Mouse (Mus musculus) embryo, embryonic 10.5 days (tissue): ENCODE results near the gene Sgcd.

Experiments
- DNase-seq: peaks from one replicate; pipeline ENCODE4 v3.0.0-alpha.2; 2015; ENCODE audit warnings: low spot score

The Sgcd gene

GRCm38 (mm10) chr11:47276586-47276985 is 712.2 kb downstream of the Sgcd start:
- DNase-seq, result no peak

- DNase-seq, result no peak
Observed at GRCm38 (mm10) chr11:47268556-47268955, 720.2 kb downstream of the Sgcd start.

GRCm38 (mm10) chr11:47264267-47264984 is 724.3 kb downstream of the Sgcd start:
- DNase-seq, result no peak

GRCm38 (mm10) chr11:47250301-47250700 is 738.5 kb downstream of the Sgcd start:
- DNase-seq, result peak; percentile 27

- DNase-seq, result no peak
Observed at GRCm38 (mm10) chr11:47248345-47248893, 740.4 kb downstream of the Sgcd start.

DNA sequence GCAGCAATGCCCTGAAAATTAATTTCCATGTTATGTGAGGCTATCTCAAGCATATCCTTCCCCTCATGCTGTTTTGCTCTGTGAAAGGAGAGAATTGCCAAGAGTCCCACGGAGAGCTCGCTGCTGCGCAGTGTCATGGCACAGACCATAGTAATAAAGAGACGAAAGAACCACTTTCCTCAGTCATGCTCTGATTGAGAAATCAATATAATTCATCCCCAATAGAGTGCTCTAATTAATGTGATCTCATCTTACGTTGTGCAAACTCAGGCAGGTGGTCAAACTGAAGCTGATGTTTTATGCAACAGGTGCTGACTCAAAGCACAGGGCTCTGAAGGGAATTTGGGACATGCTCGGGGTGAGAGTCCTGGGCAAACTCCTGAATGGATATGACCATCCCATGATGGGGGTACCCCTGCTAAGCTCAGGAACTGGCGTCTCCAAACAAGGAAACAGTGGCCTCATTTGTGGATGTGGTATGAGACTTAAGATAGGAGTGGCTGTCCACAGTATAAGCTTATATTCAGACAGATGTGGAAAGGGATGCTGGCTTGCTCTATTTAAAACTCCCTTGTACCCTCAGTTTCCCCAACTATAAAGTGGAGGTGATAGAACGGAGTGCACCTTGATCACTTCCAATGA is 740.9 kb downstream of the Sgcd start:
- DNase-seq, result no peak

DNA sequence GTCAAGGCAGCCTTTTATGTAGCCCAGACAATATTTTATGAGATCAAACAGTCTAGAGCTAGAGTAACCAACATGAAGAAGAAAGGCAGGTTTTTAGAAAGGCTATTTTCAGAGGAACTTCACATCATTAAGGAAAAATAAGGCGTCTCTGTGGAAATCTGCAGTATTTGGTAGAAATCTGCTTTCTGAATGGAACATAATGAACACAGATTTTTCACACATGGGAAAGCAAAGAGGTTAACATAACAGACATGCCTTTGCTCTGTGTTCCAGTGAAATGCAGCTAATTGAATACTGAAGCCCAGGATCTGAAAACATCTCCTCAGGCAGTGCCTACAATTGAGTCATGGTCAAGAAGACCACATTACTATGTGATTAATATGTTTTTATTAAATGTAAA is 746.4 kb downstream of the Sgcd start:
- no peak for DNase-seq

DNA sequence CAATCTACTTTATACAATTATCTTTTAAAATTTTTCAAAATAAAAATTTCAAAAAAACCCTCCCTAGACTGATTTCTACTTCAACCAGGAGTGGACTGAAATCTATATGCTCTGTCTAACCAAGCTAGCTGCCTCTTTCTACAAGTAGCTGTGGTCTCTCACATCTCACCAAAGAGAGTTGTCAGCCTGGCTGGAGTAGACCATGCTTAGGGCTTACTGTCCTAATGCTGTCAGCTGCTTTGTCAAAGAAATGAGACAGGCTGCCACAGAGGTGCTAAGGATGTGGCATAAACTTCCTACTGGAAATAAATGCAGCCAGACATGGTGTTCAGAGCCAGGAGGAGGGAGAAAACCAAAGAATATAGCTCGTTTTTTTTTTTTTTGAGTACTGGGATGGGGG is 760.5 kb downstream of the Sgcd start:
- no peak for DNase-seq

DNA sequence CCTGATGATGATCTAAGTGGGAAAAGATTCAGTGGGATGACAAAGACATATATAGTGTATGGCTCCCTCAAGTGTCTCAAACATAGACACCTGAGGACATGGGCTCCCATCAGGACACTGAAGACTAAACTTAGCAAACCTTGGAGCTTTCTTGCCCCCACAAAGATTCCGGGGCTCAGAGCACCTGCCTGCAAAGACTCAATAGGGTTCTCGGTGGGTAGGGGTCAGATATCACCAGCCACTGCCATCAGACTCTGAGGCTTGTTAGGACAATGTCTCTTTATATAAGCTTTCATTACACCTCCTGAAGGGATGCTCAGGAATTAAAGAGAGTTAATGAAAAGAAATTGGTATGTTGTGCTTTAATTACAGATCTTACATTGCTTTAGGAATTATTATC is 764.6 kb downstream of the Sgcd start:
- DNase-seq, result no peak

DNA sequence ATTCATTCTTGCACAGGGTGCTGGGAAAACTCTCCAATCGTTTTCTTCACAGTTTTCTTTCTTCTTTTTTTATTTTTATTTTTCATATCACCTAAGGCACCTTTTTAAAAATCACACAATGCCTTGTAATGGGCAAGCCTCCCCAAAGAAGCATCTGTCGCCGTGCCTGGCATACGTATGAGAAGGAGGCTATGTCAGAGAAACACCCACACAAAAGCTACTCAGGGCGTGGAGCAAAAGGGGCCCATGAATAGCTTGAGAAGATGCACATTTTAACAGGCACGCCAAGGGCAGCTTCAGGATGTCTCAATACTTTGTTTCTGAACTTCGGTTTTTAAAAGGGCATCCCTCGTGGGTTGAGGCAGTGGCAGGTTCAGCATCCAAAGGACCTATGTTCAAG is 777.2 kb downstream of the Sgcd start:
- DNase-seq, result no peak

GRCm38 (mm10) chr11:47206461-47206860 is 782.3 kb downstream of the Sgcd start:
- no peak for DNase-seq

- no peak for DNase-seq
Observed at GRCm38 (mm10) chr11:47199106-47199505, 789.7 kb downstream of the Sgcd start.

- peak; percentile 19 for DNase-seq
Observed at GRCm38 (mm10) chr11:47188556-47188955, 800.2 kb downstream of the Sgcd start.

- no peak for DNase-seq
Observed at GRCm38 (mm10) chr11:47174977-47175376, 813.8 kb downstream of the Sgcd start.

DNA sequence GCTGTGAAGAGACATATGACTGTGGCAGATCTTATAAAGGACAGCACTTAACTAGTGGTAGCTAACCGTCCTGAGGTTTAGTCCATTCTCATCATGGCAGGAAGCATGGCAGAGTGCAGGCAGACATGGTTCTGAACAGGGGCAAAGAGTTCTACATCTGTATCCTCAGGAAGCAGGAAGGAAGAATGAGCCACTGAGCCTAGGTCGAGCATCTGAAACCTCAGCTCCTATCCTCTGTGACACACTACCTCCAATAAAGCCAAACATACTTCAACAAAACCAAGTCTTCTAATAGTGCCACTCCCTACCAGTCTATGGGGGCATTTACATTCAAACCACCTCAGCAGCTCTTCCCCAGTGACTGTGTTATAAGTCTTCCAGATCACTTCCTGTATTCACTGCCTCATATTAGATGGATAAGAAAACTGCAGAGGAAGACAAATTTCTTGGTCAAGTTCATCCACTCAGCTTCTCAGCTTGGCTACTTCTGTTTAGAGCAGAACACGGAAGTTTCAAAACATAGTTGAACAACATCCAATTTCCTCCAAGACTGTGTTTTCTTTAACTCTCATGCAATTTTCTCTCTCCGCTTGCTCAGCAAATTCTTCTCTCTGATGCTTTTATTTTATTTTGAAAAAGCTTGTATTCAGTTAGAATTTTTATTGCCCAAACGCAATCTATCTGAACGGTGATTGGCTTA is 817.7 kb downstream of the Sgcd start:
- no peak for DNase-seq

DNA sequence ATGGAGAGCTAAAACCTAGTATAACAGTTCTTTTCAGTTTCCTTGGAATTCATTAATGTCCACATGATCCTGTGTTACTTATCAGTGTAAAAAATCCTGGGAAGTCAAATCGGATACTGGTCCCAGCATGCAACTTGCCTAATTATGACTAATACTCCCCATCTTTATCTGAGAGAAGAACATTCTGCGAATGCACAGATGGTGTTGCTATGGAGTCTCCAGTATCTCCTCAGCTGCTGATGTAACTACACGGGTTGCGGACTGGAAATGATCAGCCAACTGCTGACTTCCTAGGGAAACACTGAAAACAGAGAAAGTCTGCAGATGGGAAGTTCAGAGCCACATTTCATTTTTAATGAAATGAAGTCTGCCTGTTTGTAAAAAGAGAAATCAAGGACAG is 821.4 kb downstream of the Sgcd start:
- no peak for DNase-seq

- no peak for DNase-seq
Observed at GRCm38 (mm10) chr11:47158089-47158488, 830.7 kb downstream of the Sgcd start.

DNA sequence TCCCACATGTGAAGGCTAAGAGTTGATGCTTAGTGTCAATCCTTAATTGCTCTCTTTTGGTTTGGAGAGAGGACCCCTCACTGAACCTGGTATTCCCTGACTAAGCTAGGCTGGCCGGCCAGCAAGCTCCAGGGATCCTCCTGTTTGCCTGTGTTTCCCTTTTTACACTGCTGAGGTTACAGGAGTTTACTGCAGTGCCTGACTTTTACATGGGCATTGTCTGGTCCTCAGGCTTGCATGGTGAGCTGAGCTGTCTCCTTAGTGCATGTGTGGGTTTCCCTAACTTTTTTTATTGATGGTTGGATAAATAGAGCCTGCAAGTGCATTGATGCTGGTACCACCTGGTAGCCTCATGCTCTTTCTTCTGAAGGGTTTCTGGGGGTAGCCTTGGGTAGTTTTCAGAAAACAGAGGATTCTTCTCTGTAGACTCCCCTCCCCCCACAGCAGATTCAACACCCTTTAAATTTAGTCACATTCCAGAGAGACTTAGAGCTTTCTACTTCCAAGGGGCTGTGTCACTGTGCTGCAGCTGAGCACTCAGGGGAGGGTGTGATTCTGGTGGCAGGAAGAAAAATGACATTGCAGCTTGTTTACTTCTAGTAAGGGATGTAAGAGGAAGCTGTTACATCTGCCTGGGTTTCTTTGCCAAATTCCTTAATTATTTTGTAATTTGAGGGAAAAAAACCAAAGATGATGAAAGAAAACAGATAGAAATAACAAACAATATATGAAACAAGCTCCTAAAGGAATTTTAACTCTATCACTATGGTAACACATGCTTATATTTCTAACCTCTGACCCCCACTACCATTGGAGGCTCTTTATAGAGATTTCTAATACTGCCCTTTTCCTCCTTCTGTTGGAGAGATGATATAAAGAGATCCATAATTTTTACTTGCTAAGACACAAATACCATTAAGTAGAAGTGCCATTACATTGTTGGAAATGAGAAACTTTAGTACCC is 831.8 kb downstream of the Sgcd start:
- peak; percentile 9 for DNase-seq

GRCm38 (mm10) chr11:47154837-47155430 is 833.8 kb downstream of the Sgcd start:
- no peak for DNase-seq

DNA sequence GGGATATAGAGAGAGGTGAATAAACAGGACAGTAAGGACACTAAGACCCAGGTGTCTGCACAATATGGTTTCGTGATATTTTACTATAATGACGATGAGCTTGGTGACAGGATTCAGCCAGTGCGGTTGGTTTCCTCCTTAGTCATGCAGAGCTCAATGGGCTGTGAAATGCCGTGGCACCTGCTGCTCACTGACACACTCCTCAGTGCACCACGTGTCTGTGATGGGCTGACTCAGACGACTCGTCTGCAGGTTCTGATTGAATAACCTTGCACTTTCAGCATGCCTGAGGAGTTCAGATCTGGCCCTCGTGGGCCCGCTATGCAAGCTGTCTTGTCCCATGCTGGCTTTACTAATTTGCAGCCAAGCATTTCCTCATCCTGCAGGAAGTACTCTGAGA is 839.2 kb downstream of the Sgcd start:
- no peak for DNase-seq

- DNase-seq, result no peak
Observed at GRCm38 (mm10) chr11:47139867-47140266, 848.9 kb downstream of the Sgcd start.
